Mouse (Mus musculus): ENCODE measurements around the gene Ppib. TPM values are rescaled to one million over a fixed set of nuclear protein-coding genes. Genes with fewer than 3 reads are reported as not detected.

The Ppib gene
- polyA plus RNA-seq, 1 experiment from 2014 or later, result 634 TPM

GRCm38 (mm10) chr9:66060308-66060647 lies 256 bp downstream of the Ppib start:
- 0% methylated on average over 20 of the region's 20 CpGs for whole genome bisulfite sequencing

GRCm38 (mm10) chr9:66060986-66061385 lies 964 bp downstream of the Ppib start:
- H3K4me1 ChIP-seq, result peaks cover 19% of the 10 kb centered on the region
- peak overlapping the region; percentile 80 for H3K4me3 ChIP-seq (replicated peaks)
- peaks cover 36% of the 10 kb centered on the region for H3K36me3 ChIP-seq
- H3K9ac ChIP-seq, result peak overlapping the region; percentile 82
- no peak for ATAC-seq (replicated peaks; ENCODE audit: low FRiP score)
- H3K27ac ChIP-seq, result no peak overlapping the region
- H3K9me3 ChIP-seq (replicated peaks), result no peaks in the 10 kb centered on the region
- no peaks in the 10 kb centered on the region for H3K27me3 ChIP-seq
- H3K4me2 ChIP-seq, result peak overlapping the region; percentile 62
- 8% methylated on average over 4 of the region's 4 CpGs for WGBS

More at GRCm38 (mm10) chr9:66060308-66060647, 256 bp downstream of the Ppib start:
- Histone ChIP-seq H3K27me3 (no peaks in the 10 kb centered on the region), H3K9ac (peak overlapping the region; percentile 82), H3K9me3 (replicated peaks) (no peaks in the 10 kb centered on the region), H3K36me3 (peaks cover 28% of the 10 kb centered on the region), H3K4me3 (replicated peaks) (peak overlapping the region; percentile 80), H3K4me1 (peaks cover 19% of the 10 kb centered on the region), H3K27ac (peak overlapping the region; percentile 82), H3K4me2 (peak overlapping the region; percentile 62)
- ATAC-seq (replicated peaks; ENCODE audit: low FRiP score), result peak; percentile 66

- no peak for ATAC-seq (replicated peaks; ENCODE audit: low FRiP score)
- no peak overlapping the region for H3K27ac ChIP-seq
- H3K9ac ChIP-seq, result peak overlapping the region; percentile 82; the same call in 1 of the 2 replicates
- no peaks in the 10 kb centered on the region for H3K9me3 ChIP-seq (replicated peaks)
- peaks cover 19% of the 10 kb centered on the region for H3K4me1 ChIP-seq
- H3K36me3 ChIP-seq, result peaks cover 42% of the 10 kb centered on the region
- WGBS, result 74% methylated on average over 3 of the region's 3 CpGs
- peak overlapping the region; percentile 62 for H3K4me2 ChIP-seq
- peak overlapping the region; percentile 80 for H3K4me3 ChIP-seq (replicated peaks)
- H3K27me3 ChIP-seq, result no peaks in the 10 kb centered on the region
These were observed 1.6 kb downstream of the Ppib start for GRCm38 (mm10) chr9:66061656-66062055.

- no peak overlapping the region for H3K9ac ChIP-seq
- H3K4me1 ChIP-seq, result peaks cover 19% of the 10 kb centered on the region
- no peak overlapping the region for H3K4me3 ChIP-seq (replicated peaks)
- H3K9me3 ChIP-seq (replicated peaks), result no peaks in the 10 kb centered on the region
- H3K27ac ChIP-seq, result no peak overlapping the region
- WGBS, result 92% methylated on average over 3 of the region's 3 CpGs
- no peak for ATAC-seq (replicated peaks; ENCODE audit: low FRiP score)
- no peak overlapping the region for H3K4me2 ChIP-seq
- H3K27me3 ChIP-seq, result peaks cover 16% of the 10 kb centered on the region
- peaks cover 51% of the 10 kb centered on the region for H3K36me3 ChIP-seq
These were observed 3.4 kb downstream of the Ppib start for GRCm38 (mm10) chr9:66063446-66063845.

- no peak overlapping the region for H3K4me2 ChIP-seq
- no peak overlapping the region for H3K4me3 ChIP-seq (replicated peaks)
- 97% methylated on average over 11 of the region's 11 CpGs for WGBS
- no peak for ATAC-seq (replicated peaks; ENCODE audit: low FRiP score)
- H3K27ac ChIP-seq, result no peak overlapping the region
- peaks cover 25% of the 10 kb centered on the region for H3K27me3 ChIP-seq
- H3K9ac ChIP-seq, result no peak overlapping the region
- H3K4me1 ChIP-seq, result peaks cover 23% of the 10 kb centered on the region
- H3K36me3 ChIP-seq, result peaks cover 51% of the 10 kb centered on the region
- H3K9me3 ChIP-seq (replicated peaks), result no peaks in the 10 kb centered on the region
These were observed 4.3 kb downstream of the Ppib start for GRCm38 (mm10) chr9:66064316-66064715.

GRCm38 (mm10) chr9:66066791-66067190 lies 6.8 kb downstream of the Ppib start:
- no peak overlapping the region for H3K9ac ChIP-seq
- no peaks in the 10 kb centered on the region for H3K9me3 ChIP-seq (replicated peaks)
- peaks cover 51% of the 10 kb centered on the region for H3K36me3 ChIP-seq
- peaks cover 12% of the 10 kb centered on the region for H3K4me1 ChIP-seq
- H3K4me3 ChIP-seq (replicated peaks), result no peak overlapping the region
- no peak for ATAC-seq (replicated peaks; ENCODE audit: low FRiP score)
- H3K27me3 ChIP-seq, result peaks cover 38% of the 10 kb centered on the region
- 95% methylated on average over 3 of the region's 3 CpGs for WGBS
- no peak overlapping the region for H3K4me2 ChIP-seq
- H3K27ac ChIP-seq, result no peak overlapping the region

GRCm38 (mm10) chr9:66067542-66067941 lies 7.5 kb downstream of the Ppib start:
- no peak for ATAC-seq (replicated peaks; ENCODE audit: low FRiP score)
- Histone ChIP-seq H3K27me3 (peaks cover 38% of the 10 kb centered on the region), H3K4me2 (no peak overlapping the region), H3K27ac (no peak overlapping the region), H3K4me3 (replicated peaks) (no peak overlapping the region), H3K36me3 (peaks cover 47% of the 10 kb centered on the region), H3K9ac (no peak overlapping the region), H3K4me1 (peaks cover 12% of the 10 kb centered on the region), H3K9me3 (replicated peaks) (no peaks in the 10 kb centered on the region)
- WGBS, result 26% methylated on average over 5 of the region's 5 CpGs

GRCm38 (mm10) chr9:66068056-66068455 lies 8.0 kb downstream of the Ppib start:
- peaks cover 42% of the 10 kb centered on the region for H3K36me3 ChIP-seq
- H3K4me1 ChIP-seq, result peaks cover 12% of the 10 kb centered on the region
- 61% methylated on average over 4 of the region's 4 CpGs for WGBS
- H3K4me2 ChIP-seq, result no peak overlapping the region
- H3K27me3 ChIP-seq, result peaks cover 38% of the 10 kb centered on the region
- no peak overlapping the region for H3K27ac ChIP-seq
- no peaks in the 10 kb centered on the region for H3K9me3 ChIP-seq (replicated peaks)
- ATAC-seq (replicated peaks; ENCODE audit: low FRiP score), result no peak
- no peak overlapping the region for H3K9ac ChIP-seq
- H3K4me3 ChIP-seq (replicated peaks), result no peak overlapping the region

- peak overlapping the region; percentile 94 for H3K4me2 ChIP-seq
- peak overlapping the region; percentile 38 for H3K9ac ChIP-seq
These were observed 9.0 kb downstream of the Ppib start for GRCm38 (mm10) chr9:66068971-66069391.

GRCm38 (mm10) chr9:66069583-66069982 lies 9.6 kb downstream of the Ppib start, which contains the start of gene Snx22:
Snx22 (minus strand) TSS chr9:66069719.
- Histone ChIP-seq H3K27ac (no peak within 1 kb of the TSS), H3K27me3 (peaks cover 38% of the 10 kb centered on the region), H3K4me2 (peak within 1 kb of the TSS; percentile 94), H3K4me3 (replicated peaks) (peak within 1 kb of the TSS; percentile 52), H3K36me3 (peaks cover 26% of the 10 kb centered on the region), H3K9me3 (replicated peaks) (no peaks in the 10 kb centered on the region), H3K9ac (peak within 1 kb of the TSS; percentile 38), H3K4me1 (peaks cover 12% of the 10 kb centered on the region)
- under 1% methylated on average over 22 of the region's 22 CpGs for WGBS
- peak; percentile 96 for ATAC-seq (replicated peaks; ENCODE audit: low FRiP score)

More at GRCm38 (mm10) chr9:66068971-66069391, 9.0 kb downstream of the Ppib start:
- peak; percentile 22; the same call in 1 of the 2 replicates for ATAC-seq (replicated peaks; ENCODE audit: low FRiP score)
- Histone ChIP-seq H3K27me3 (peaks cover 38% of the 10 kb centered on the region), H3K4me3 (replicated peaks) (peak overlapping the region; percentile 52), H3K4me1 (peaks cover 12% of the 10 kb centered on the region), H3K36me3 (peaks cover 32% of the 10 kb centered on the region), H3K27ac (no peak overlapping the region), H3K9me3 (replicated peaks) (no peaks in the 10 kb centered on the region)
- WGBS, result 1% methylated on average over 30 of the region's 30 CpGs

- Histone ChIP-seq H3K9ac (no peak overlapping the region), H3K9me3 (replicated peaks) (no peaks in the 10 kb centered on the region), H3K27me3 (peaks cover 38% of the 10 kb centered on the region), H3K4me1 (peaks cover 12% of the 10 kb centered on the region), H3K36me3 (peaks cover 24% of the 10 kb centered on the region), H3K4me3 (replicated peaks) (peak overlapping the region; percentile 52; the same call in 1 of the 2 replicates), H3K27ac (no peak overlapping the region), H3K4me2 (peak overlapping the region; percentile 94)
- no peak for ATAC-seq (replicated peaks; ENCODE audit: low FRiP score)
- WGBS, result 91% methylated on average over 5 of the region's 5 CpGs
These were observed 10.1 kb downstream of the Ppib start for GRCm38 (mm10) chr9:66070151-66070550.

- no peak overlapping the region for H3K27ac ChIP-seq
- 89% methylated on average over 7 of the region's 7 CpGs for WGBS
- peaks cover 28% of the 10 kb centered on the region for H3K27me3 ChIP-seq
- H3K4me1 ChIP-seq, result peaks cover 12% of the 10 kb centered on the region
- no peak overlapping the region for H3K4me3 ChIP-seq (replicated peaks)
- H3K36me3 ChIP-seq, result no peaks in the 10 kb centered on the region
- no peaks in the 10 kb centered on the region for H3K9me3 ChIP-seq (replicated peaks)
- H3K4me2 ChIP-seq, result no peak overlapping the region
- no peak for ATAC-seq (replicated peaks; ENCODE audit: low FRiP score)
- no peak overlapping the region for H3K9ac ChIP-seq
These were observed 12.7 kb downstream of the Ppib start for GRCm38 (mm10) chr9:66072754-66073153.

- H3K9me3 ChIP-seq (replicated peaks), result no peaks in the 10 kb centered on the region
- no peak overlapping the region for H3K27ac ChIP-seq
- no peak overlapping the region for H3K4me3 ChIP-seq (replicated peaks)
- ATAC-seq (replicated peaks; ENCODE audit: low FRiP score), result no peak
- H3K36me3 ChIP-seq, result no peaks in the 10 kb centered on the region
- H3K9ac ChIP-seq, result no peak overlapping the region
- peak overlapping the region; percentile 49 for H3K4me2 ChIP-seq
- H3K27me3 ChIP-seq, result no peaks in the 10 kb centered on the region
- peaks cover 6% of the 10 kb centered on the region; the same call in 1 of the 2 replicates for H3K4me1 ChIP-seq
- WGBS, result 61% methylated on average over 3 of the region's 3 CpGs
These were observed 18.1 kb downstream of the Ppib start for GRCm38 (mm10) chr9:66078072-66078471.
